Mouse (Mus musculus): ENCODE results near the gene Gm13278. TPM values are rescaled to one million over a fixed set of nuclear protein-coding genes. Genes with fewer than 3 reads are reported as not detected.

Gene Gm13278
- polyA plus RNA-seq, 1 experiment from 2014 or later, result not detected

Other genes starting within 250 kb of the Gm13278 start
- gene Ifna15, start 233.3 kb upstream of the Gm13278 start, polyA plus RNA-seq (2015; fragmentation: Nextera tagmentation; extraction: Ambion mirVana), result not detected in 2 replicates
- gene Ifna14, start 219.8 kb upstream of the Gm13278 start, polyA plus RNA-seq (2015; fragmentation: Nextera tagmentation; extraction: Ambion mirVana), result not detected in 2 replicates
- not detected in 2 replicates for gene Ifna9, start 199.2 kb upstream of the Gm13278 start, polyA plus RNA-seq (2015; fragmentation: Nextera tagmentation; extraction: Ambion mirVana)
- not detected in 2 replicates for gene Ifna12, start 188.2 kb upstream of the Gm13278 start, polyA plus RNA-seq (2015; fragmentation: Nextera tagmentation; extraction: Ambion mirVana)
- gene C87499, start 157.1 kb upstream of the Gm13278 start, polyA plus RNA-seq (2015; fragmentation: Nextera tagmentation; extraction: Ambion mirVana), result not detected in 2 replicates
- gene Ifna13, start 147.1 kb upstream of the Gm13278 start, polyA plus RNA-seq (2015; fragmentation: Nextera tagmentation; extraction: Ambion mirVana), result not detected in 2 replicates
- not detected in 2 replicates for gene Ifna16, start 114.6 kb upstream of the Gm13278 start, polyA plus RNA-seq (2015; fragmentation: Nextera tagmentation; extraction: Ambion mirVana)
- not detected in 2 replicates for gene Ifna2, start 107.6 kb upstream of the Gm13278 start, polyA plus RNA-seq (2015; fragmentation: Nextera tagmentation; extraction: Ambion mirVana)
- not detected in 2 replicates for gene Ifnab, start 100.2 kb upstream of the Gm13278 start, polyA plus RNA-seq (2015; fragmentation: Nextera tagmentation; extraction: Ambion mirVana)
- gene Gm26566, start 69.7 kb upstream of the Gm13278 start, polyA plus RNA-seq (2015; fragmentation: Nextera tagmentation; extraction: Ambion mirVana), result 1.1 and 1.2 TPM in 2 replicates
- 95.2 and 103 TPM in 2 replicates for gene Klhl9, start 69.1 kb upstream of the Gm13278 start, polyA plus RNA-seq (2015; fragmentation: Nextera tagmentation; extraction: Ambion mirVana)
- gene Gm13271, start 36.7 kb upstream of the Gm13278 start, polyA plus RNA-seq (2015; fragmentation: Nextera tagmentation; extraction: Ambion mirVana), result not detected in 2 replicates
- 0.30 and 0.49 TPM in 2 replicates for gene Gm13283, start 31.4 kb upstream of the Gm13278 start, polyA plus RNA-seq (2015; fragmentation: Nextera tagmentation; extraction: Ambion mirVana)
- gene Gm13290, start 17.7 kb upstream of the Gm13278 start, polyA plus RNA-seq (2015; fragmentation: Nextera tagmentation; extraction: Ambion mirVana), result 0.23 TPM in 1 of 2 replicates, not detected in the other
- not detected in 2 replicates for gene Gm13289, start 14.6 kb upstream of the Gm13278 start, polyA plus RNA-seq (2015; fragmentation: Nextera tagmentation; extraction: Ambion mirVana)
- 0.40 TPM in 1 of 2 replicates, not detected in the other for gene Gm13272, start 11.7 kb upstream of the Gm13278 start, polyA plus RNA-seq (2015; fragmentation: Nextera tagmentation; extraction: Ambion mirVana)
- gene Ifnz, start 9.4 kb upstream of the Gm13278 start, polyA plus RNA-seq (2015; fragmentation: Nextera tagmentation; extraction: Ambion mirVana), result 0.35 TPM in 1 of 2 replicates, not detected in the other
- not detected in 2 replicates for gene Gm13276, start 5.8 kb upstream of the Gm13278 start, polyA plus RNA-seq (2015; fragmentation: Nextera tagmentation; extraction: Ambion mirVana)
- not detected in 2 replicates for gene Gm13277, start 2.9 kb upstream of the Gm13278 start, polyA plus RNA-seq (2015; fragmentation: Nextera tagmentation; extraction: Ambion mirVana)
- gene Gm13275, start 2.9 kb downstream of the Gm13278 start, polyA plus RNA-seq (2015; fragmentation: Nextera tagmentation; extraction: Ambion mirVana), result not detected in 2 replicates
- not detected in 2 replicates for gene Gm13279, start 5.8 kb downstream of the Gm13278 start, polyA plus RNA-seq (2015; fragmentation: Nextera tagmentation; extraction: Ambion mirVana)
- 1.0 and 1.2 TPM in 2 replicates for gene Gm13285, start 8.1 kb downstream of the Gm13278 start, polyA plus RNA-seq (2015; fragmentation: Nextera tagmentation; extraction: Ambion mirVana)
- gene Gm13287, start 11.7 kb downstream of the Gm13278 start, polyA plus RNA-seq (2015; fragmentation: Nextera tagmentation; extraction: Ambion mirVana), result not detected in 2 replicates
- 0.08 TPM in 1 of 2 replicates, not detected in the other for gene Gm13288, start 14.0 kb downstream of the Gm13278 start, polyA plus RNA-seq (2015; fragmentation: Nextera tagmentation; extraction: Ambion mirVana)
- gene Ifna7, start 24.7 kb downstream of the Gm13278 start, polyA plus RNA-seq (2015; fragmentation: Nextera tagmentation; extraction: Ambion mirVana), result not detected in 2 replicates
- not detected in 2 replicates for gene Ifna11, start 28.4 kb downstream of the Gm13278 start, polyA plus RNA-seq (2015; fragmentation: Nextera tagmentation; extraction: Ambion mirVana)
- gene Ifna6, start 35.9 kb downstream of the Gm13278 start, polyA plus RNA-seq (2015; fragmentation: Nextera tagmentation; extraction: Ambion mirVana), result not detected in 2 replicates
- gene Ifna5, start 44.0 kb downstream of the Gm13278 start, polyA plus RNA-seq (2015; fragmentation: Nextera tagmentation; extraction: Ambion mirVana), result not detected in 2 replicates
- gene Ifna4, start 50.3 kb downstream of the Gm13278 start, polyA plus RNA-seq (2015; fragmentation: Nextera tagmentation; extraction: Ambion mirVana), result not detected in 2 replicates
- not detected in 2 replicates for gene Ifna1, start 58.5 kb downstream of the Gm13278 start, polyA plus RNA-seq (2015; fragmentation: Nextera tagmentation; extraction: Ambion mirVana)
- gene Ifne, start 88.7 kb downstream of the Gm13278 start, polyA plus RNA-seq (2015; fragmentation: Nextera tagmentation; extraction: Ambion mirVana), result not detected in 2 replicates

Data from kidney, embryonic 15.5 days (tissue).